Mouse (Mus musculus) layer of hippocampus, adult 18-20 months (tissue): ENCODE measurements at regions not wholly inside any gene's neighbourhood (a gene's known extent, or its start where the extent isn't known, plus 50 kb on each side); places are given as distances from the start of the nearest gene placed in this dataset.

Experiments used
- DNase-seq, 2 experiments: peaks; one replicate each; pipeline ENCODE4 v3.0.0; 2022; ENCODE audit warnings: low spot score in 2 of 2

- DNase-seq = no peak
Measured at GRCm38 (mm10) chr2:56460625-56461590, 662.9 kb downstream of the Nr4a2 start.

- DNase-seq = no peak
Measured at GRCm38 (mm10) chr2:56459430-56459829, 664.4 kb downstream of the Nr4a2 start.

GRCm38 (mm10) chr2:56457594-56457993 lies 666.2 kb downstream of the Nr4a2 start:
- DNase-seq = no peak

- DNase-seq = no peak
Measured at GRCm38 (mm10) chr2:56455856-56456395, 667.9 kb downstream of the Nr4a2 start.

GRCm38 (mm10) chr2:56454611-56455066 lies 669.2 kb downstream of the Nr4a2 start:
- DNase-seq = peak in 1 of 2 experiments; percentile 3

GRCm38 (mm10) chr2:56440916-56441315 lies 682.9 kb downstream of the Nr4a2 start:
- no peak for DNase-seq
